Mouse (Mus musculus) liver, adult 2 months (tissue): ENCODE results near the gene Allc.

Source experiments
- CTCF ChIP-seq: fragments of 200-500 bp; IDR thresholded peaks from 2 replicates; pipeline ENCODE4 v1.5.1; 2011; ENCODE audit warnings: low read depth, low read length, control low read depth
- POLR2A ChIP-seq: fragments of 200-500 bp; IDR thresholded peaks from 2 replicates; pipeline ENCODE4 v1.6.1; 2011; ENCODE audit warnings: low read length, control low read depth; ENCODE audit not compliant: insufficient read depth; ENCODE audit errors: extremely low read depth

DNA sequence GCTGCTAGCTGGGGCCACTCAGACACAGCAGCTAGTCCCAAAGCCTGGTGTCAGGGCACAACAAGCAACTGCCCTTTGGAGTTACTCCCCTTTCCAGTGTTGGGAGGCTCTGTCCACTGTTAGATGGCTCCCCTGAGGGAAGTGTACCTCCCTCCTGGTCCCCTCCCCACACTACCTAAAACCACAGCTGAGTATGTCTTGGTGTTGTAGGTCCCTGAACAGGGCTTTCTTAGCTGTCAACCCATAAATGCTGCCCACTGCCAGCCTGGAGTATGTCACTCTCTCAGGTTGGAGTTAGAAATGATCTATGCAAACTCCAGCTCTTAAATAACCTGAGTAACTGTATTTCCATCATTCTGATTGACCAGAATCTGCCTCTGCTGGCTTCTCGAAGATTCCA lies 40.3 kb upstream of the Allc start:
- TF ChIP-seq POLR2A (no peak), CTCF (no peak)
